Mouse (Mus musculus): Measurements from ENCODE around the gene Htr2a.
A peak's percentile ranks its signal among the peaks of the same experiment; 100 is the strongest.

- TF ChIP-seq EP300 (IDR thresholded peaks at IDR 0.05; ENCODE audit: low read depth) (no peak), CTCF (IDR thresholded peaks at IDR 0.05; ENCODE audit: low read depth) (peak; percentile 97)
Measured at GRCm38 (mm10) chr14:74643296-74643695, 2.7 kb downstream of the Htr2a start.
